Comparison of ENCODE assay signal across 30 mouse cellular contexts in genomic region chr7:98121673-98122072, GRCm38 (mm10). TPM values are rescaled to one million over a fixed set of nuclear protein-coding genes. Genes with fewer than 3 reads are reported as not detected.
DNase-seq lines count a peak whose midpoint lies in the region; ATAC-seq and TF ChIP-seq lines count a peak whose summit lies in the region.
"Had no signal": no experiment of that assay in that cellular context is flagged by ENCODE, and none has a peak within 500 bp of the region (broad histone marks: within the 10 kb centered on the region; RNA-seq: fewer than 3 reads in every experiment).

No protein-coding gene starts in this region.

- H3K4me3 ChIP-seq in heart, embryonic 16.5 days (ENCODE audit: low read length), result no peak overlapping the region
- no peak overlapping the region for H3K4me3 ChIP-seq in layer of hippocampus, adult 2 months
- H3K4me3 ChIP-seq: embryonic facial prominence, embryonic 12.5 days; forebrain, embryonic 10.5 days; forebrain, embryonic 15.5 days; heart, embryonic 15.5 days; kidney, embryonic 15.5 days; liver, embryonic 12.5 days had no signal

- no peak for TF ChIP-seq CTCF in layer of hippocampus, adult 2 months (conservative IDR thresholded peaks at IDR 0.05)

- DNase-seq in frontal cortex, postnatal 14 days (ENCODE audit: low spot score in 2 of 2), result no peak
- no peak for DNase-seq in heart, adult 8-10 months (ENCODE audit: low spot score)
- peak; percentile 44 for DNase-seq in right cerebral cortex, postnatal 14 days
- no peak for DNase-seq in right cerebral cortex, postnatal 25 days
- peak; percentile 77 for DNase-seq in testis, postnatal 10 days (ENCODE audit: low spot score)
- no peak for DNase-seq in layer of hippocampus, adult 2 months (ENCODE audit: low spot score in 2 of 2)
- DNase-seq: B cell, adult 2 months; cerebellum, adult 11-12 months; cerebellum, adult 9-11 months; embryo, embryonic 11 days; kidney, adult 18-20 months; kidney, postnatal 25 days; left cerebral cortex, postnatal 4 days; liver, postnatal 0 days; right cerebral cortex, postnatal 4 days; thymus, postnatal 14 days had no signal

- no peaks in the 10 kb centered on the region for H3K9me3 ChIP-seq in heart, embryonic 16.5 days (replicated peaks; ENCODE audit: control insufficient read depth, low read length)
- H3K9me3 ChIP-seq: embryonic facial prominence, embryonic 12.5 days; forebrain, embryonic 10.5 days; forebrain, embryonic 15.5 days; heart, embryonic 15.5 days; kidney, embryonic 15.5 days; liver, embryonic 12.5 days had no signal

- peaks cover 11% of the 10 kb centered on the region for H3K4me1 ChIP-seq in heart, embryonic 16.5 days (ENCODE audit: control insufficient read depth, insufficient read depth, low read length)

- WGBS in heart, embryonic 16.5 days, result 68% methylated on average over 8 of the region's 8 CpGs

- ATAC-seq in frontal cortex, adult (ENCODE audit: low TSS enrichment), result peak; percentile 31; the same call in 1 of the 2 replicates
- no peak for ATAC-seq in heart, embryonic 16.5 days (replicated peaks; ENCODE audit: extremely low read depth, insufficient read depth, low FRiP score)
- ATAC-seq: activated CD4-positive, CD25-positive, alpha-beta regulatory T cell, adult 4 months; forebrain, embryonic 15.5 days; hindbrain, embryonic 16.5 days; liver, embryonic 12.5 days; liver, postnatal 0 days; lung, postnatal 0 days; midbrain, embryonic 16.5 days had no signal

- H3K9ac ChIP-seq in heart, embryonic 16.5 days (ENCODE audit: low read length), result 0 out of 2 replicates have a peak overlapping the region, but pooled peaks have one; percentile 17
- H3K9ac ChIP-seq: embryonic facial prominence, embryonic 12.5 days; forebrain, embryonic 15.5 days; heart, embryonic 15.5 days; kidney, embryonic 15.5 days; liver, postnatal 0 days had no signal

- no peaks in the 10 kb centered on the region for H3K27me3 ChIP-seq in heart, embryonic 16.5 days (ENCODE audit: control insufficient read depth, insufficient read depth, low read length)
- H3K27me3 ChIP-seq: forebrain, embryonic 15.5 days; heart, embryonic 15.5 days; kidney, embryonic 15.5 days; liver, embryonic 12.5 days had no signal

- H3K36me3 ChIP-seq in heart, embryonic 16.5 days (ENCODE audit: control insufficient read depth, insufficient read depth), result no peaks in the 10 kb centered on the region
- H3K36me3 ChIP-seq: embryonic facial prominence, embryonic 12.5 days; forebrain, embryonic 10.5 days; forebrain, embryonic 15.5 days; heart, embryonic 15.5 days had no signal

- no peak overlapping the region for H3K27ac ChIP-seq in heart, embryonic 16.5 days (ENCODE audit: low read length)
- H3K27ac ChIP-seq in layer of hippocampus, adult 2 months, result no peak overlapping the region
- H3K27ac ChIP-seq: embryonic facial prominence, embryonic 12.5 days; forebrain, embryonic 10.5 days; forebrain, embryonic 15.5 days; heart, embryonic 15.5 days; liver, embryonic 12.5 days; macrophage had no signal

- H3K4me2 ChIP-seq in heart, embryonic 16.5 days (ENCODE audit: low read depth, low read length), result no peak overlapping the region
- H3K4me2 ChIP-seq: embryonic facial prominence, embryonic 12.5 days; forebrain, embryonic 15.5 days; heart, embryonic 15.5 days; kidney, embryonic 15.5 days; liver, embryonic 12.5 days had no signal

RNA-seq across cellular contexts. Expression of gene Myo7a, which starts 2.3 kb away (rescaled TPM):
- 4.8 and 6.5 TPM in 2 replicates for polyA plus RNA-seq in heart, embryonic 16.5 days (2015; fragmentation: Nextera tagmentation; extraction: Ambion mirVana)
- 1 to 10 TPM; 3.6 to 4.7 (median 4.3) TPM for total RNA-seq in heart, adult 8-10 months (2022)
- total RNA-seq in layer of hippocampus, adult 2 months (2021), result 10 to 100 TPM; 10.5 to 10.8 TPM

RNA-seq across cellular contexts. Expression of gene Omp, which starts 23.6 kb away (rescaled TPM):
- 0.17 and 0.26 TPM in 2 replicates for polyA plus RNA-seq in heart, embryonic 16.5 days (2015; fragmentation: Nextera tagmentation; extraction: Ambion mirVana)
- total RNA-seq in heart, adult 8-10 months (2022), result under 1 TPM in 3 of 4 experiments, not detected in 1; 0.16 to 0.24 (median 0.20) TPM
- total RNA-seq in layer of hippocampus, adult 2 months (2021), result 1 to 10 TPM in 1 of 2 experiments, under 1 TPM in 1; 0.96 to 1.3 TPM
- total RNA-seq: gastrocnemius, adult 8-10 months had no signal
- polyA plus RNA-seq: activated CD4-positive, CD25-positive, alpha-beta regulatory T cell, adult 4 months; macrophage had no signal

RNA-seq across cellular contexts. Expression of gene Capn5, which starts 56.4 kb away (rescaled TPM):
- 5.0 and 7.4 TPM in 2 replicates for polyA plus RNA-seq in heart, embryonic 16.5 days (2015; fragmentation: Nextera tagmentation; extraction: Ambion mirVana)
- total RNA-seq in heart, adult 8-10 months (2022), result 1 to 10 TPM; 1.2 to 2.9 (median 1.6) TPM
- 10 to 100 TPM; 42.3 to 45.0 TPM for total RNA-seq in layer of hippocampus, adult 2 months (2021)

Comparison
In these comparisons a context has a peak if more than half of its experiments do, and no peak if none do; other contexts are left out.
1. DNase-seq: peak in right cerebral cortex, postnatal 14 days (single experiment) and testis, postnatal 10 days (single experiment); none in frontal cortex, postnatal 14 days (0 of 2), heart, adult 8-10 months (single experiment), right cerebral cortex, postnatal 25 days (single experiment) and layer of hippocampus, adult 2 months (0 of 2).
2. RNA of gene Capn5, which starts 56.4 kb away (total RNA-seq): 42.3 to 45.0 TPM in layer of hippocampus, adult 2 months; 1.2 to 2.9 TPM in heart, adult 8-10 months; every median in the first group is over 10 times any median in the second.